Mouse (Mus musculus) midbrain, postnatal 0 days (tissue): ENCODE measurements around the gene Rhbdf1. TPM values are rescaled to one million over a fixed set of nuclear protein-coding genes. Genes with fewer than 3 reads are reported as not detected.
"Not testable (repeated sequence)": the region's sequence is repeated elsewhere in the genome, so short reads cannot be mapped to it uniquely, and the experiment has no call there.

Experiments used
- ATAC-seq: fragments of 200-750 bp; cut with Nextera tagmentation; 2 replicates; pipeline ENCODE4 v1.8.0; 2017; ENCODE audit warnings: moderate number of reproducible peaks, mild to moderate bottlenecking, moderate TSS enrichment, moderate library complexity; ENCODE audit not compliant: low FRiP score
- DNase-seq: peaks from one replicate; pipeline ENCODE4 v3.0.0-alpha.2; 2015; ENCODE audit warnings: low spot score
- H3K27ac ChIP-seq: fragments of 300-500 bp; sonication (generic); 2 replicates; pipeline ENCODE4 v1.5.1; 2014; ENCODE audit warnings: low read depth, mild to moderate bottlenecking, low read length, mixed read lengths
- H3K27me3 ChIP-seq: fragments of 300-500 bp; sonication (generic); 2 replicates; pipeline ENCODE4 v1.6.1; 2014; ENCODE audit warnings: low read length, control low read depth, mixed read lengths; ENCODE audit not compliant: insufficient read depth
- H3K36me3 ChIP-seq: fragments of 300-500 bp; sonication (generic); 2 replicates; pipeline ENCODE4 v1.6.1; 2014; ENCODE audit warnings: low read length, control low read depth, mixed read lengths; ENCODE audit not compliant: insufficient read depth
- H3K4me1 ChIP-seq: fragments of 300-500 bp; sonication (generic); 2 replicates; pipeline ENCODE4 v1.6.1; 2014; ENCODE audit warnings: mild to moderate bottlenecking, control low read depth, antibody characterized with exemption, low read length, mixed read lengths; ENCODE audit not compliant: insufficient read depth
- H3K4me2 ChIP-seq: fragments of 300-500 bp; sonication (generic); 2 replicates; pipeline ENCODE4 v1.6.1; 2014; ENCODE audit warnings: low read depth, mild to moderate bottlenecking, low read length, mixed read lengths; ENCODE audit not compliant: poor library complexity, severe bottlenecking
- H3K4me3 ChIP-seq: fragments of 300-500 bp; sonication (generic); 2 replicates; pipeline ENCODE4 v1.5.1; 2014; ENCODE audit warnings: low read depth, mild to moderate bottlenecking, low read length, moderate library complexity
- H3K9ac ChIP-seq: fragments of 300-500 bp; sonication (generic); replicated peaks from 2 replicates; pipeline ENCODE4 v1.6.1; 2014; ENCODE audit warnings: mild to moderate bottlenecking, low read length, moderate library complexity, mixed read lengths; ENCODE audit not compliant: poor library complexity, severe bottlenecking
- H3K9me3 ChIP-seq: fragments of 300-500 bp; sonication (generic); 2 replicates; pipeline ENCODE4 v1.6.1; 2016; ENCODE audit warnings: low read length, control low read depth
- CTCF ChIP-seq: IDR thresholded peaks from 2 replicates; pipeline ENCODE4 v1.5.1; 2016; ENCODE audit warnings: antibody characterized with exemption, mild to moderate bottlenecking
- WGBS: fragments of 180-500 bp; shearing (Covaris S2); extraction: QIAGEN DNeasy Blood & Tissue Kit; methylation state at CpG from one replicate; pipeline ENCODE4 v1.1.7; 2014; 5-methylcytosine and 5-hydroxymethylcytosine counted together
- polyA plus RNA-seq: library from polyadenylated mRNA; unstranded; fragments of >200 nt; fragmentation: Nextera tagmentation; extraction: Ambion mirVana; gene quantifications from 2 replicates; pipeline ENCODE4 v1.2.1, GENCODE M21; 2015
- total RNA-seq: library from RNA; depleted of rRNA; stranded (reverse); fragments of >200 nt; gene quantifications from 2 replicates; pipeline ENCODE4 v1.2.3, GENCODE M21; 2014

Gene Rhbdf1
- total and polyA plus RNA-seq, 2 experiments from 2014 or later: 17.6 to 55.6 TPM

DNA sequence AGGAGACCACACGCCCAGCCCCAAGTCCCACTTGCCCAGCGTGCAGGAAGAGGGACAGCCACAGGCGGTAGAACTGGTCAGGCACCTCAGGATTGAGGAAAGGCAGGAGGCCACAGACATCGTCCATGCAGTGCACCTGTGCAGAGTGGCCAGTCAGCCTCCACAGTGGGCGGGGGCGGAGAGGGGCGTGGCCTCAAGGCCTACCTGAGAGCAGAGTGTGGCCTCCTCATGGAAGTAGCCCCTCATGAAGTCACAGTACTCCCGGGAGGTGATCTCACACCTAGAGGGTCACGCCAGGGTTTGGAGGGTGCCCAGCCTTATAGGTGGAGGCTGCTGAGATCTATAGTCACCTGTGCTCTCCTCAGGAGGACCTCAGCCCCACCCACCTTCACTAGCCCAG, 11.5 kb downstream of the Rhbdf1 start:
- H3K4me3 ChIP-seq: no peak overlapping the region
- no peak overlapping the region for H3K9ac ChIP-seq
- ATAC-seq (no peak), DNase-seq (no peak)
- 91% methylated on average over 8 of the region's 9 CpGs for WGBS
- no peaks in the 10 kb centered on the region for H3K27me3 ChIP-seq
- H3K4me1 ChIP-seq: no peaks in the 10 kb centered on the region
- H3K36me3 ChIP-seq: peaks cover 32% of the 10 kb centered on the region
- no peaks in the 10 kb centered on the region for H3K9me3 ChIP-seq
- no peak overlapping the region for H3K27ac ChIP-seq
- no peak for TF ChIP-seq CTCF
- H3K4me2 ChIP-seq: no peak overlapping the region

DNA sequence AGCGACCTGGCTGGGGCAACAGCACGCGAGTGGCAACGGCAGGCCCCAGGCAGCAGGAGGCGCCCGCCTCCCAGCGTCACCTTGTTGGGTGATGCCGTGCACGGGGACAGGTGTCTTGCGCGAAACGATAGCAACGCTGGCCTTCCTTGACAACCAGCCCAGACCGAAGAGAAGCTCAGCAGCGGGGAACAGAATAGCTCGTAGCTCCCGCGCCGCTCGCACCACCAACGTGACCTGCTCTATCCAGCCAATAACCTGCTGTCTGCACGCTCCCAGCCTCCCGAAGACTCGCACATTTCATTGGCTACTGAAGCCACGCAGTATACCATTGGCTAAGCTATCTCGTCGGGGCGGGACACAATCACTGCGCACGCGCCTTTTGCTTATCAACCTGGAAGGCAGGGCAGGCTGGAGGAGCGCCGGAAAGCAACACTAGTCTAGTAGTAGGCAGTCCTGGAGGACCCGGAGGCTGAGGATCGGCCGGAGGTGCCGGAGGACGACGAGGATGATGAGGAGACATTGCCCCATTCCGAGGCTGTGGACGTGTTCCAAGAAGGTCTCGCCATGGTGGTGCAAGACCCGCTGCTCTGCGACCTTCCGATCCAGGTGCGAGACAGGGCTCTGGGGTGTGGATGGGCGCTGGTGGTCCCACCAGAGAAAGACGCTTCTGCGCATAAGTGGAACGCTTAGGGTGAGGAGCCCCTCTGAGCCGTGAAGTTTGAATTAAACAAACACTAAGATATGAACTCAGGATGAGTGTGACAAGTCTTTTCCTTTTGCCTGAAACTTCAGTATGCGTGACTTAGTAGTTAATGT, 16.8 kb downstream of the Rhbdf1 start, which contains the start of gene Snrnp25:
Gene Snrnp25, plus strand, starts transcription at position 358 of the 816 bp plus-strand sequence.
- no peaks in the 10 kb centered on the region for H3K27me3 ChIP-seq
- peak within 1 kb of the TSS; percentile 76 for H3K4me2 ChIP-seq
- H3K4me3 ChIP-seq: peak within 1 kb of the TSS; percentile 52
- peak within 1 kb of the TSS; percentile 54 for H3K9ac ChIP-seq
- ATAC-seq (peak; percentile 100), DNase-seq (peak; percentile 99)
- H3K9me3 ChIP-seq: no peaks in the 10 kb centered on the region
- H3K27ac ChIP-seq: no peak within 1 kb of the TSS
- no peaks in the 10 kb centered on the region; the same call in 1 of the 2 replicates for H3K4me1 ChIP-seq
- under 1% methylated on average over 51 of the region's 52 CpGs for WGBS
- H3K36me3 ChIP-seq: peaks cover 19% of the 10 kb centered on the region
- TF ChIP-seq CTCF: peak; percentile 60

DNA sequence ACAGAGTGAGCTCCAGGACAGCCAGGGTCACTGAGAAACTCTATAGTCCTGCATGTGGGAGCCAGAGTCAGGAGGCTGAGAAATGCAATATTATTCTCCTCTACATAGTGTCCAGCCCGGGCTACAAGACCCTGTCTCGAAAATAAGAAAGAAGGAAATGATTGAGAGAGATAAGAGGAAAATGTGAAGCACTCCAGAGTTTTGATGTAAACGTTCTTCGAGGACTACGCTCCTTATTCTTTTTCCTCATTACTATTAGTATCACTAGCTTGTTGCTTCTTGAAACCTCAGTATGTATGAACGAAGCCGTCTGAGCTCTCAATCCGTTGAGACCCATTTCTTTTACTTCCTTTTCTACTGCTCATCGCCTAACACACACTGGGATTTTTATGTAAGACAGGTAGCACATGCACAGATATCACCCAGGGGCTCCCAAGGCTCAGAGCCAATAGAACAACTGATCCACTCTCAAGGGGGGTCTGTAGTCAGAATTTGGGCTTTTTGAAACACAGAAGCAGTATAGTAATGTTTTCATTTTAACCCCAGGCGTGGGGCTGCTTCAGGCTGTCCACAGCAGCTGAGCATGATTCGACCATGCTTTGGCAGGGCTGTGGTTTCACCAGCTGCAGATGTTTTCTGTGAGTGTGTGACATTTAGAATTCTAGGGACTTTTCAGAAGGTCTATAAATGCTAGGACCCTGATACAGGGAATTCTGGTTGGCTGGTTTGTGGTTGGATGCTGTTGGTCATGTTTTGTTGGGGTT, 20.0 kb downstream of the Rhbdf1 start:
- TF ChIP-seq CTCF: no peak
- WGBS: 82% methylated on average over 11 of the region's 11 CpGs

DNA sequence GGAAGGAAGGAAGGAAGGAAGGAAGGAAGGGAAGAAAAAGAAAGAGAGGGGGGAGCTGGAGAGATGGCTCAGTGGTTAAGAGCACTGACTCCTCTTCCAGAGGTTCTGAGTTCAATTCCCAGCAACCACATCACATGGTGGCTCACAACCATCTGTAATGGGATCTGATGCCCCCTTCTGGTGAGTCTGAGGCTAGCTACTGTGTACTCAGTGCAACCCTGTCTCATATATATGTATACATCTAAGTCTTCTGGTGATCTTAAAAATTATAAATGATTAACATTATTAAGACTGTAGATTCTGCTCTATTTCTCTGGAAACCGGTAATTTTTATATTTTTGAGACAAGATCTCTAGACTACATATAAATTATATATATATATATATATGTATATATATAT, 21.1 kb downstream of the Rhbdf1 start:
- not testable (repeated sequence) for H3K4me1 ChIP-seq, H3K27me3 ChIP-seq, ATAC-seq, H3K4me2 ChIP-seq, H3K4me3 ChIP-seq, DNase-seq, H3K9me3 ChIP-seq, H3K27ac ChIP-seq, H3K9ac ChIP-seq, H3K36me3 ChIP-seq
- 76% methylated on average over 1 of the region's 1 CpGs for WGBS

More for the DNA sequence above, 20.0 kb downstream of the Rhbdf1 start:
- Histone ChIP-seq H3K9me3 (no peaks in the 10 kb centered on the region), H3K27ac (no peak overlapping the region), H3K36me3 (no peaks in the 10 kb centered on the region), H3K4me2 (no peak overlapping the region), H3K4me3 (no peak overlapping the region), H3K9ac (no peak overlapping the region), H3K27me3 (no peaks in the 10 kb centered on the region), H3K4me1 (no peaks in the 10 kb centered on the region; the same call in 1 of the 2 replicates)
- ATAC-seq: no peak
- DNase-seq: no peak

DNA sequence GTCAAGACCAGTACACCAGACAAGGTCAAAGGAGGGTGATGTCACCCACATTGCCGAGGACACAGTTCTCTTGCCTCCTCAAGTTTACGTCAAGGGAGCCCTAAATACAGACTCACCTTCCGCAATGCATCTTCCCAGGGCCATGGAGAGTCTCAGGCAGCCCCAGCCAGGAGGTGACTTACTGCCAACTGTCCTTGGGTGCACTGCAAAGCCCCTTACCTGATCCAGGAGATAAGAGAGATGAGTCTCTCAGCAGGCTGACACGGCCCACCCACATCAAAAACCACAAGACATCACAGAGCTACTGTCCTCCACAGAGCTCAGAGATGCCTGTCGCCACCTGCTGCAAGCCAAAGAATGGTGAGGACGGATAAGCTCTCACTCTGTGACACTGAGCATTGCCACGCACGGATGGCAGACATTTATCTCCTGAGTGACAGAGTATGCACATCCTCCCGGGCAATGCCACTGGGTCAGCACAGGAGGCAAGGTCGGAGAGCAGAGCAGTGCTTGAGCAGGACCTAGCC, 22.0 kb downstream of the Rhbdf1 start, which contains the start of gene Il9r:
Gene Il9r, minus strand, starts transcription at position 205 of the 527 bp plus-strand sequence.
- no peak for ATAC-seq
- Histone ChIP-seq H3K36me3 (no peaks in the 10 kb centered on the region), H3K4me1 (no peaks in the 10 kb centered on the region; the same call in 1 of the 2 replicates), H3K27me3 (no peaks in the 10 kb centered on the region), H3K27ac (no peak within 1 kb of the TSS), H3K9me3 (no peaks in the 10 kb centered on the region), H3K4me2 (no peak within 1 kb of the TSS), H3K9ac (no peak within 1 kb of the TSS), H3K4me3 (no peak within 1 kb of the TSS)
- 74% methylated on average over 10 of the region's 10 CpGs for WGBS
- no peak for DNase-seq
- 0 out of 2 replicates have a peak, but pooled peaks have one; percentile 8 for TF ChIP-seq CTCF
